Mouse (Mus musculus) midbrain, embryonic 16.5 days (tissue): ENCODE data around the gene Gosr2. TPM values are rescaled to one million over a fixed set of nuclear protein-coding genes. Genes with fewer than 3 reads are reported as not detected.

Source experiments
- ATAC-seq: fragments of 200-750 bp; cut with Nextera tagmentation; 2 replicates; pipeline ENCODE4 v1.8.0; 2017; ENCODE audit warnings: moderate TSS enrichment
- H3K27ac ChIP-seq: fragments of 300-500 bp; sonication (generic); 2 replicates; pipeline ENCODE4 v1.5.1; 2014; ENCODE audit warnings: mild to moderate bottlenecking, low read length, mixed read lengths
- H3K27me3 ChIP-seq: fragments of 300-500 bp; sonication (generic); 2 replicates; pipeline ENCODE4 v1.6.1; 2014; ENCODE audit warnings: low read depth, low read length, mixed read lengths; ENCODE audit not compliant: control insufficient read depth, insufficient read depth
- H3K36me3 ChIP-seq: fragments of 300-500 bp; sonication (generic); 2 replicates; pipeline ENCODE4 v1.6.1; 2014; ENCODE audit warnings: mild to moderate bottlenecking, low read length, moderate library complexity, mixed read lengths; ENCODE audit not compliant: control insufficient read depth, insufficient read depth
- H3K4me1 ChIP-seq: fragments of 300-500 bp; sonication (generic); 2 replicates; pipeline ENCODE4 v1.6.1; 2014; ENCODE audit warnings: mild to moderate bottlenecking, low read length, mixed read lengths; ENCODE audit not compliant: control insufficient read depth, insufficient read depth
- H3K4me2 ChIP-seq: fragments of 300-500 bp; sonication (generic); 2 replicates; pipeline ENCODE4 v1.6.1; 2014; ENCODE audit warnings: mild to moderate bottlenecking, low read length, mixed read lengths
- H3K4me3 ChIP-seq: fragments of 300-500 bp; sonication (generic); 2 replicates; pipeline ENCODE4 v1.5.1; 2014; ENCODE audit warnings: low read depth, mild to moderate bottlenecking, low read length, moderate library complexity, mixed read lengths
- H3K9ac ChIP-seq: fragments of 300-500 bp; sonication (generic); 2 replicates; pipeline ENCODE4 v1.6.1; 2014; ENCODE audit warnings: low read depth, low read length, mixed read lengths
- H3K9me3 ChIP-seq: fragments of 300-500 bp; sonication (generic); replicated peaks from 2 replicates; pipeline ENCODE4 v1.6.1; 2014; ENCODE audit warnings: mild to moderate bottlenecking, low read length, mixed read lengths; ENCODE audit not compliant: control insufficient read depth, poor library complexity, severe bottlenecking
- WGBS: fragments of 180-500 bp; shearing (Covaris S2); extraction: QIAGEN DNeasy Blood & Tissue Kit; methylation state at CpG from one replicate; pipeline ENCODE4 v1.1.7; 2014; 5-methylcytosine and 5-hydroxymethylcytosine counted together
- polyA plus RNA-seq: library from polyadenylated mRNA; unstranded; fragments of >200 nt; fragmentation: Nextera tagmentation; extraction: Ambion mirVana; gene quantifications from 2 replicates; pipeline ENCODE4 v1.2.1, GENCODE M21; 2015

The Gosr2 gene
- polyA plus RNA-seq, 1 experiment from 2014 or later: 96.2 TPM

DNA sequence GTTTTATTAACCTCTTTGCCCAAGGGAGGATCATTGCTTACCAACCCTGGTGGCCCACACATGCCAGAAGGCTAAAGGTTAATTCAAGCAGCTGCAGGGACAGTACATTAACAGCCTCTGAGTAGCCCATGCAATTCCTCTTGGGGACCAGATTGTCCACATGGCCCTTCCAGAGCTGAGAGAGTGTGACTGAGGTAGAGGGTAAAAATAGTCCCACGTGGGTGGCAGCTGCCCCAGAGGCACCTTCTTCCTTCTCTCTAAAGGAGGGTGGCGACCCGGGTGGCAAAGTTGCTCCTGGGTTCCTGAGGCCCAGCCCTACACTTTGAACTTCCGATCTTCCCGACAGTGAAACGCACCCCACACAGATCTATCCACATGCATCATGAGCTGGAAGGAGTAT is 51.4 kb downstream of the Gosr2 start:
- no peak overlapping the region for H3K9ac ChIP-seq
- 88% methylated on average over 6 of the region's 6 CpGs for WGBS

DNA sequence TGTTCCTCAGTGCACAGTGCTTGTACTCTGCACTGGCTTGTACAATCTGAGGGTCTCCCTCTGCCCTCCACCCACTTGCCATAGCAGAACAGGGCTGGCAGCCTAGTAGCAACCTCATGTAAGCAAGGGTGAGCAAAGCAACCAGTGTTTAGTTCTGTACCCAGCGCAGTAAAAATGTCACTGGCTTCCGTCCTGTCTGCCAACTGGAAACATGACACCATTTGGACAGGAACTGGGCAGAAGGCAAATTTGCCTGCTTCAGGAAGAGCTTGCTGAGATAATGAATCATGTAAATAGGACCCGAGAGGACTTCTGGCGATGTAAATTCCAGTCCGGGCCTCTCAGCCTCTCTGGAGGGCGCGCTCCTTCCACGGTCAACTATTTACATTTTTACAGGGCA is 52.0 kb downstream of the Gosr2 start:
- no peaks in the 10 kb centered on the region for H3K9me3 ChIP-seq
- no peak overlapping the region for H3K27ac ChIP-seq
- H3K27me3 ChIP-seq: peaks cover 41% of the 10 kb centered on the region
- 82% methylated on average over 8 of the region's 8 CpGs for WGBS
- no peaks in the 10 kb centered on the region for H3K36me3 ChIP-seq
- H3K4me2 ChIP-seq: no peak overlapping the region
- no peak overlapping the region for H3K4me3 ChIP-seq
- peaks cover 15% of the 10 kb centered on the region for H3K4me1 ChIP-seq
- ATAC-seq: no peak
- no peak overlapping the region for H3K9ac ChIP-seq

More for the DNA sequence above, 51.4 kb downstream of the Gosr2 start:
- Histone ChIP-seq H3K9me3 (no peaks in the 10 kb centered on the region), H3K27ac (no peak overlapping the region), H3K4me3 (no peak overlapping the region), H3K36me3 (no peaks in the 10 kb centered on the region), H3K27me3 (peaks cover 46% of the 10 kb centered on the region), H3K4me2 (no peak overlapping the region), H3K4me1 (peaks cover 15% of the 10 kb centered on the region)
- ATAC-seq: no peak

DNA sequence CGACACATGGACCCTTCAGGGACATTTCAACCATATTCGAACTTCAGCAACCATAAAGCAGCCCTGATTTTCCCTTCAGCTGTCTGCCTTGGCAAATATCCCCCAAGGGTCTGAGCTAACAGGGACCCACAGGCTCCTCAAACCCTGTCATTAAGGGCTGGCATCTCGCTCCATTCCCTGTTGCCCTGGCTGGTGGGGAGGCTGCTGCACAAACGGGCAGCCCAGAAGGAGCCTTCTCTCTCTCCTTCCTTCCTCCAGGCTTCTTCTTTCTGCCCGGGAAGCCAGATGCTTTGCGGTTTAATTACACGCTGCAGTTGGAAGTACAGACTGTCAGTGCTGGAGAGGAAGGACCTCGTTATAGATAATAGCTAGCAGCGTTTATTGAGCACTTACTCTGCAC is 54.5 kb downstream of the Gosr2 start:
- no peak overlapping the region for H3K9ac ChIP-seq
- ATAC-seq: no peak
- no peak overlapping the region for H3K4me2 ChIP-seq
- H3K27me3 ChIP-seq: peaks cover 20% of the 10 kb centered on the region
- no peaks in the 10 kb centered on the region for H3K9me3 ChIP-seq
- no peak overlapping the region for H3K4me3 ChIP-seq
- H3K4me1 ChIP-seq: no peaks in the 10 kb centered on the region; the same call in 1 of the 2 replicates
- H3K36me3 ChIP-seq: no peaks in the 10 kb centered on the region
- WGBS: 72% methylated on average over 9 of the region's 9 CpGs
- no peak overlapping the region for H3K27ac ChIP-seq

DNA sequence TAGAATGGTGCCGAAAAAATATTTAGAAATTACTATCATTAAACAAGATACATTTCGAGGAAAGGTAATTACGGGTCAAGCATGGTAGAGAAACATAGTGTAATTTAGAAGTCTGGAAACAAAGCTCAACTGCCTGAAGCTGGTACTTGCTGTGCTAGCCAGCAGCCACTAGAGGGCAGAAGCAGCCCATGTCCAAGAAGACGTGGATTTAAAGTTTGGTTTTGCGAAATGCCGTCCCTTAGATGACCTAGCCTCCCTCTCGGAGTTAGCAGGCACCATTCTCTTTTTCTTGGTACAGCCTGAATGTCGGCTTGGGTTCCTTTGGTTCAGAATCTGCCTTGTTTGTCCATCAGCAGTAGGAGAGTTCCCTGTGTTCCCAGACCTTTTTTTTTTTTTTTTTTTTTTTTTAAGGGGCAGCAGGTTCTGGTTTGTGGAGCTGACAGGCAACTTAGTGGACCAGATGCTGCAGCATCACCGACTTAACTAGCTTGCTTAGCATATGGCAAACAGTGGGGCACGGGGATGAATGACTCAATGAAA is 58.2 kb downstream of the Gosr2 start:
- ATAC-seq: no peak
- Histone ChIP-seq H3K27me3 (peaks cover 3% of the 10 kb centered on the region), H3K9ac (no peak overlapping the region), H3K9me3 (no peaks in the 10 kb centered on the region), H3K27ac (no peak overlapping the region), H3K4me3 (no peak overlapping the region), H3K4me1 (no peaks in the 10 kb centered on the region; the same call in 1 of the 2 replicates), H3K4me2 (peak overlapping the region; percentile 14; the same call in 1 of the 2 replicates), H3K36me3 (no peaks in the 10 kb centered on the region)
- WGBS: 2% methylated on average over 10 of the region's 10 CpGs

DNA sequence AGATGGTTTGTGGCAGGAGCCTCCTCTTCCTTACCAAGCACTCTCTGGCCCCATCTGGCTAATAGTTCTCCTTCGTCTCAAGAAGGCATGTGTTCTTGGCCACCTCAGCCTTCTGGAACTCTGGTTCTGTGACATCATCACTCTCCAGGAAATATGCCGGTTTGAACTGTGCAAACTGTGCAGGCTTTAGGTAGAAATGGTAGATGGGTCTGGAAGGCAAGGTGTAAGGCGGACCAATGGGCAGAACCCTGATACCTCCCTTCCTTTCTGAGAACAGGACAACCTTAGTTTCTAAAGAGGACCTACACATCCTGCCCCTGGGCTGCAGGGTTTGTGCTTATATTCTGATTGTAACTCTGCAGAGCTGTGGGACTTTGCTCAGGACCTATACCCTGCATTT is 58.9 kb downstream of the Gosr2 start, which contains the start of gene Lyzl6:
TSS of gene Lyzl6 (minus strand) at position 101 of the 400 bp plus-strand sequence.
- no peaks in the 10 kb centered on the region for H3K36me3 ChIP-seq
- H3K4me3 ChIP-seq: no peak within 1 kb of the TSS
- no peak within 1 kb of the TSS for H3K9ac ChIP-seq
- no peak within 1 kb of the TSS for H3K27ac ChIP-seq
- H3K4me1 ChIP-seq: no peaks in the 10 kb centered on the region; the same call in 1 of the 2 replicates
- H3K4me2 ChIP-seq: peak within 1 kb of the TSS; percentile 14; the same call in 1 of the 2 replicates
- H3K9me3 ChIP-seq: no peaks in the 10 kb centered on the region
- peaks cover 3% of the 10 kb centered on the region for H3K27me3 ChIP-seq
- no peak for ATAC-seq
- 84% methylated on average over 3 of the region's 3 CpGs for whole genome bisulfite sequencing

DNA sequence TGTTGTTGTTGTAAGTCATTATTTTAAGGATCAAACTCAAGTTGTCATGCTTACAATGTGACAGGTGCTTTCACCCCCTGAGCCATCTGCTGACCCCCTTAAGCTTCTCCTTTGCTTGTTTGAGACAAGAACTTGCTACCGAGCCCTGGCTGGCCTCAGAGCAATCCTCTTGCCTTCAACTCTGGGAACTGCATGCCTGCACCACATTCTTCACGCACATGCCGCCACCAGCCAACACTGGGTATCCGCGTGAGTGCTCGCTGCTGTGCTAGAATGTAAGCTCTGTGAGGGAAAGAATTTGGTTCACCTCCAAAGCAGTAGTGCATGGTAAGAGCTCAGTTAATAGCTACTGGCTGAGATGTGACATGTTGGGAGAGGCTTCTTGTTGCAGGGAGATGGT is 61.4 kb downstream of the Gosr2 start:
- H3K27me3 ChIP-seq: peaks cover 3% of the 10 kb centered on the region
- no peaks in the 10 kb centered on the region for H3K36me3 ChIP-seq
- H3K27ac ChIP-seq: no peak overlapping the region
- no peak for ATAC-seq
- H3K4me1 ChIP-seq: no peaks in the 10 kb centered on the region; the same call in 1 of the 2 replicates
- H3K9me3 ChIP-seq: no peaks in the 10 kb centered on the region
- H3K4me2 ChIP-seq: no peak overlapping the region
- WGBS: 90% methylated on average over 6 of the region's 6 CpGs
- H3K4me3 ChIP-seq: no peak overlapping the region
- H3K9ac ChIP-seq: no peak overlapping the region

DNA sequence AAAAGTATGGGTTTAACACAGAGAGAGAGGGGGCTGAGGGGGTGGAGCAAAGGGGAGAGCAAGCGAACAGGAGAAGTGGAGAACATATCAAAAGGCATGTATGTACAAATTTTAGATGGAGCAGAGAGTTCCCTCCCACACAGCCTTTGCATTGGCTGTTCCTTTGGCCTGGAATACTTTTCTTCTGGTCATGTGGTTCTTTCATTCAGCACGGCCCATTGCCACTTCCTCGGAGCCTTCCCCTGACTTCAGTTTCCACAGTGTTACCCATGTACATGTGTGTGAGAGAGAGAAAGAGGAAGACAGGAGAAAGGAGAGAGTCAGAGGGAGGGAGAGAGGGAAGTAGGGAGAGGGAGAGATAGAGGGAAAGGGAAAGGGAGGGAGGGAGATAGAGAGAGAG is 62.2 kb downstream of the Gosr2 start:
- no peak for ATAC-seq
- Histone ChIP-seq H3K27ac (no peak overlapping the region), H3K9ac (no peak overlapping the region), H3K4me3 (no peak overlapping the region), H3K9me3 (no peaks in the 10 kb centered on the region), H3K36me3 (no peaks in the 10 kb centered on the region), H3K4me2 (no peak overlapping the region), H3K27me3 (peaks cover 3% of the 10 kb centered on the region), H3K4me1 (no peaks in the 10 kb centered on the region; the same call in 1 of the 2 replicates)
- 80% methylated on average over 3 of the region's 3 CpGs for WGBS

DNA sequence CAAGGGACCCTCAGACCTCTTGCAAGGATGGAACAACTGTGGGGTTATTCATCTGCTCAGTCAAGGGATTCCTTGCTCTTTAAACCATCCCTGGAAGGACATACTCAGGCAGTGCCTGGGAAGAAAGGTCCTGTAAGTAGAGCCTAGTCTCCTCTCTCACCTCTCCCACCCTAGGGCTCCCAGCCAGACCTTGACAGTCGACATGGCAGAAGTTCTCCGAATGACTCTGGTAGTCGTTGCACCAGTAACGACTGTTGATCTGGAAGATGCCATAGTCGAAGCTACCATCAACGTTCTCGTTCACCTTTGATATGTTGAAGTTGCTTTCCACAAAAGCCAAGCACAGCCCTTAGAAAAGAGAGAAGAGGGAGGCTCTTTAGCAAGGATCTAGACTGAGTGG is 62.9 kb downstream of the Gosr2 start:
- ATAC-seq: no peak
- H3K9me3 ChIP-seq: no peaks in the 10 kb centered on the region
- no peak overlapping the region for H3K4me2 ChIP-seq
- peaks cover 3% of the 10 kb centered on the region for H3K27me3 ChIP-seq
- H3K4me1 ChIP-seq: no peaks in the 10 kb centered on the region; the same call in 1 of the 2 replicates
- H3K27ac ChIP-seq: no peak overlapping the region
- no peak overlapping the region for H3K9ac ChIP-seq
- WGBS: 91% methylated on average over 7 of the region's 7 CpGs
- no peak overlapping the region for H3K4me3 ChIP-seq
- H3K36me3 ChIP-seq: no peaks in the 10 kb centered on the region

DNA sequence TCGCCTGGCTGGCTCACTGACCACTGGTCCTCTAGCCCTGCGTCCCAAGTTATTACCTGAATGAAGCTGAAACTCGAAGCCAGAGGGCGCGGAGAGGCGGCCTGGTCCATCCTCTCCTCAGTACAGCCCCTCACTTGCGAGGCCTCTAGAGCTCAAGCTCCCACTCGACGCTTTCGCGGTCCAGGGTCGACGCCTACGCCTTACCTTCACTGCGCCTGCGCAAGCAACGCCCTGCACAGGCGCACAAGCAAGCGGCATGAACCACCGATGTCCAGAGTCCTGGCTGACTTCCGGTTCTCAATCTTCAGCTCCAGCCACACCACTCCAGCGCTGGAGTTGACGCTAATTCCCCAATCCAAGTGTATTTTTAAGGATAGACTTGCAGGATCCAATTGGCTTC is 70.2 kb downstream of the Gosr2 start:
- H3K9me3 ChIP-seq: no peaks in the 10 kb centered on the region
- no peak for ATAC-seq
- no peaks in the 10 kb centered on the region for H3K36me3 ChIP-seq
- no peak overlapping the region for H3K4me3 ChIP-seq
- no peaks in the 10 kb centered on the region for H3K27me3 ChIP-seq
- H3K4me1 ChIP-seq: no peaks in the 10 kb centered on the region
- no peak overlapping the region for H3K9ac ChIP-seq
- H3K4me2 ChIP-seq: no peak overlapping the region
- 85% methylated on average over 23 of the region's 23 CpGs for WGBS
- no peak overlapping the region for H3K27ac ChIP-seq
